Mouse (Mus musculus) yolk sac, embryonic 10.5 days (tissue): ENCODE results near the gene Kcnj14.
A peak's percentile ranks its signal among the peaks of the same experiment; 100 is the strongest.

Source experiments
- DNase-seq: peaks from one replicate; pipeline ENCODE4 v3.0.0-alpha.2; 2017; ENCODE audit warnings: low spot score

Kcnj14 gene

GRCm38 (mm10) chr7:45824598-45824997 lies at the start of gene Kcnj14:
Gene Kcnj14 (minus strand): TSS chr7:45824782.
- DNase-seq, result no peak

GRCm38 (mm10) chr7:45873061-45873947 lies 48.7 kb upstream of the Kcnj14 start:
- DNase-seq, result peak; percentile 72

GRCm38 (mm10) chr7:45872624-45873023 lies 48.0 kb upstream of the Kcnj14 start, which contains the start of gene Kdelr1:
Gene Kdelr1 (plus strand): TSS chr7:45872772.
- peak; percentile 91 for DNase-seq

- DNase-seq, result no peak
Observed at GRCm38 (mm10) chr7:45870282-45871058, 45.9 kb upstream of the Kcnj14 start.

- no peak for DNase-seq
Observed at GRCm38 (mm10) chr7:45869787-45870186, 45.2 kb upstream of the Kcnj14 start.

GRCm38 (mm10) chr7:45869107-45869670 lies 44.6 kb upstream of the Kcnj14 start:
- DNase-seq, result no peak

- DNase-seq, result no peak
Observed at GRCm38 (mm10) chr7:45867871-45868270, 43.3 kb upstream of the Kcnj14 start.

- DNase-seq, result peak; percentile 94
Observed at GRCm38 (mm10) chr7:45865925-45866910, 41.6 kb upstream of the Kcnj14 start.

GRCm38 (mm10) chr7:45864435-45864834 lies 39.9 kb upstream of the Kcnj14 start:
- DNase-seq, result no peak

GRCm38 (mm10) chr7:45862804-45863203 lies 38.2 kb upstream of the Kcnj14 start:
- no peak for DNase-seq

GRCm38 (mm10) chr7:45859008-45859407 lies 34.4 kb upstream of the Kcnj14 start:
- no peak for DNase-seq

- DNase-seq, result peak; percentile 25
Observed at GRCm38 (mm10) chr7:45856950-45857901, 32.6 kb upstream of the Kcnj14 start.

GRCm38 (mm10) chr7:45853089-45853488 lies 28.5 kb upstream of the Kcnj14 start:
- DNase-seq, result no peak

GRCm38 (mm10) chr7:45850661-45851060 lies 26.1 kb upstream of the Kcnj14 start:
- no peak for DNase-seq

GRCm38 (mm10) chr7:45848447-45849027 lies 24.0 kb upstream of the Kcnj14 start:
- DNase-seq, result no peak

GRCm38 (mm10) chr7:45842950-45843744 lies 18.6 kb upstream of the Kcnj14 start:
- DNase-seq, result no peak

GRCm38 (mm10) chr7:45833924-45834323 lies 9.3 kb upstream of the Kcnj14 start:
- DNase-seq, result no peak

GRCm38 (mm10) chr7:45833148-45833790 lies 8.7 kb upstream of the Kcnj14 start:
- no peak for DNase-seq
